Mouse (Mus musculus): ENCODE data around the gene Rcn1. TPM values are rescaled to one million over a fixed set of nuclear protein-coding genes. Genes with fewer than 3 reads are reported as not detected.

Gene Rcn1
- total RNA-seq, 2 experiments from 2014 or later, result 5.1 to 5.4 TPM

DNA sequence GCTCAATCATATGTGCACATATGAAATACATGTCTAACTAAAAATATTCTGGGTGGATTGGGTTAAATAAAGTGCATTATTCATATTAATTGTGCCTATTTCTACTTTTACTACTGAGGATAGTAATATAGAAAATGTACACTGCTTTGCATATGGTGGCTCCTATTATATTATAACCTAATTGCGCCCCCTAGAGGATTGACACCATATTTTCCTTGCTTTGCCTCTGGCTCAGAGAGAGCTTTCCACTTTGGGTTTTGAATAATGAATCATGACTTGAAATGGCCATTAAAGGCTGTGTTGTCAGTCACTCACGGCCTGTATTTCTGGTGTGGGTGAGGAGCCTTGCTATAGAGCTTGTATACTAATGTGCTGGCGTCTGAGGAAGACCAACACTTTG lies 59.1 kb downstream of the Rcn1 start:
- no peak for DNase-seq (ENCODE audit: low spot score)

DNA sequence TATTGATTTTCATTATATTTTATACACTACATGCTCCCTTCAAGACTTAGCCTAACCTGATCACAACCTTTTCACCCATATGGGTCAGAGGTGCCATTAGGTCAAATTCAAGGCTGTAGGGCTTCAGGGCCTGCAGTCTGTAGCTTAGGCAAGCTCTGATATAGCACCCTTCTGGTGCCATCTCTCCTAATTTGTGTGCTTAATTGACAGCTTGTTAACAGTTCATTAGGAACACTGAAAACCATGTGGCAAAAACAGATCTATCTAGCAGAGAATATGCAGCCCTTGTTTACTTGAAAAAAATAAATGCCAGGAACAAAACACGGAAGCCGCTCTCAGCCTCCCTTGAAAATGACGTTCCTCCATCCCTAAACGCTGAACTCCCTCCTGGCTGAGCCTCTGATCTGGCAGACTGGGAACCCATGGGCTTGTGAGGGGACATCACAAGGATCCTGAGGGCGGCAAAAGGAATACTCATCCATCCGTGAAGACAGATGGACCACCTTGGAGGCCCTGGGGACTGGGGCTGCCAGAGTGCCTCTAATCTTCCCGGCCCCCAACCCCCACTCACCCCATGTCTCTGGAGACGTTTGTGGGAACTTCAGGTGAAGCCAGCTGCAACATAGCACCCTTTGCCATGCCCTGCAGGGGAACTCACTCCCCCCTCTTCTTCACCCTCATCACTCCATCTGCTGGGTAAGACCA lies 61.8 kb downstream of the Rcn1 start:
- DNase-seq (ENCODE audit: low spot score), result no peak

DNA sequence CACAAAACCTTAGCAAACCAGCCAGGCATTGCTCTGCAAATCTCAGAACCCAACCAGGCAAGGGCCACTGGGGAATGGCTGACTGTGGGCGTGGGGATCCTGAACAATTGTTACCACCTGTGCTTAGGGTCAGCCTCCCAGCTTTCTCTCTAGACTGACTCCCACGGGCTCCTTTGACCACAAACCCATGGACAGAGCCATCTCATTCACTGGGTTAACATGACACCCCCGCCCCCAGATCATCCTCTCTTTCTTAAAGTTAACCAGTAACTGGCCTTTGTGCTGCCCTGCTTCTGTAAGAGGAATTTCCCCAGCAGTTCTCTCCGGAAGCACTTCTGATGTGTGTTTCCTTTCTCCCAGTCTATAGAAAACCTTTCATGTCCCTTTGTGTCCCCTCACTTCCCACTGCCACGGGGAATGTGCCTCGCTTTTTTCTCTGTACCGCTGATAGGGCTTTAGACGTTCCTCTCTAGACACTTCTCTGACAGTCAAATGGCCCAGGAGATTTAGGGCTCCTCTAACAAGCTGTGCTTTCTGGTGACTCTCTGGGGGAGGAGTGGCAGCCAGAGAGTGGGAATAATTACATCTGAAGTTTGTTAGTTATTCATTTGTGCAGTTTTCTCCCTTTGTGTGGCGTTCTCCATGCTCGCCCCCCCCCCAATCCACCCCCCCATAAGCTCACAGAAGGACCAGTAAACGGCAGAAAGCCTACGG lies 62.6 kb downstream of the Rcn1 start:
- DNase-seq (ENCODE audit: low spot score), result no peak

Other genes with a start within 250 kb of the Rcn1 start
- under 1 TPM in 1 of 2 experiments, not detected in 1; 0.19 TPM for gene Them7, start 175.0 kb downstream of the Rcn1 start, total RNA-seq (2021)